Mouse (Mus musculus) heart, embryonic 15.5 days (tissue): ENCODE data around the gene C1qtnf1. TPM values are rescaled to one million over a fixed set of nuclear protein-coding genes. Genes with fewer than 3 reads are reported as not detected.
A peak's percentile ranks its signal among the peaks of the same experiment; 100 is the strongest.

Source experiments
- ATAC-seq: fragments of 200-750 bp; cut with Nextera tagmentation; replicated peaks from 2 replicates; pipeline ENCODE4 v1.8.0; 2017; ENCODE audit warnings: low read depth, moderate TSS enrichment; ENCODE audit not compliant: insufficient number of reproducible peaks, insufficient read depth, low FRiP score
- H3K27ac ChIP-seq: fragments of 300-500 bp; sonication (generic); 2 replicates; pipeline ENCODE4 v1.5.1; 2015; ENCODE audit warnings: mild to moderate bottlenecking, inconsistent platforms
- H3K27me3 ChIP-seq: fragments of 300-500 bp; sonication (generic); 2 replicates; pipeline ENCODE4 v1.6.1; 2015; ENCODE audit warnings: inconsistent platforms
- H3K36me3 ChIP-seq: fragments of 300-500 bp; sonication (generic); 2 replicates; pipeline ENCODE4 v1.6.1; 2015; ENCODE audit warnings: mild to moderate bottlenecking, inconsistent platforms
- H3K4me1 ChIP-seq: fragments of 300-500 bp; sonication (generic); replicated peaks from 2 replicates; pipeline ENCODE4 v1.6.1; 2015; ENCODE audit warnings: inconsistent platforms
- H3K4me2 ChIP-seq: fragments of 300-500 bp; sonication (generic); 2 replicates; pipeline ENCODE4 v1.6.1; 2015; ENCODE audit warnings: inconsistent platforms, mild to moderate bottlenecking, moderate library complexity
- H3K4me3 ChIP-seq: fragments of 300-500 bp; sonication (generic); 2 replicates; pipeline ENCODE4 v1.5.1; 2015; ENCODE audit warnings: mild to moderate bottlenecking, inconsistent platforms
- H3K9ac ChIP-seq: fragments of 300-500 bp; sonication (generic); 2 replicates; pipeline ENCODE4 v1.6.1; 2015; ENCODE audit warnings: mild to moderate bottlenecking, inconsistent platforms
- H3K9me3 ChIP-seq: fragments of 300-500 bp; sonication (generic); replicated peaks from 2 replicates; pipeline ENCODE4 v1.6.1; 2016; ENCODE audit warnings: inconsistent platforms
- WGBS: fragments of 180-500 bp; shearing (Covaris S2); methylation state at CpG from one replicate; pipeline ENCODE4 v1.1.7; 2015; ENCODE audit warnings: mixed read lengths; 5-methylcytosine and 5-hydroxymethylcytosine counted together
- polyA plus RNA-seq: library from polyadenylated mRNA; unstranded; fragments of >200 nt; fragmentation: Nextera tagmentation; extraction: Ambion mirVana; gene quantifications from 2 replicates; pipeline ENCODE4 v1.2.1, GENCODE M21; 2015

Gene C1qtnf1
- polyA plus RNA-seq, 1 experiment from 2014 or later = 7.9 TPM

- WGBS = 79% methylated on average over 12 of the region's 12 CpGs
- H3K9ac ChIP-seq = no peak overlapping the region
- H3K4me2 ChIP-seq = no peak overlapping the region
- H3K9me3 ChIP-seq = no peaks in the 10 kb centered on the region
- H3K27ac ChIP-seq = no peak overlapping the region
- peaks cover 16% of the 10 kb centered on the region for H3K27me3 ChIP-seq
- 0 out of 2 replicates have a peak, but pooled peaks cover 4% of the 10 kb centered on the region for H3K4me1 ChIP-seq
- no peak for ATAC-seq
- no peak overlapping the region for H3K4me3 ChIP-seq
- H3K36me3 ChIP-seq = no peaks in the 10 kb centered on the region; the same call in 1 of the 2 replicates
These were observed 60.9 kb downstream of the C1qtnf1 start for GRCm38 (mm10) chr11:118488907-118489270.

DNA sequence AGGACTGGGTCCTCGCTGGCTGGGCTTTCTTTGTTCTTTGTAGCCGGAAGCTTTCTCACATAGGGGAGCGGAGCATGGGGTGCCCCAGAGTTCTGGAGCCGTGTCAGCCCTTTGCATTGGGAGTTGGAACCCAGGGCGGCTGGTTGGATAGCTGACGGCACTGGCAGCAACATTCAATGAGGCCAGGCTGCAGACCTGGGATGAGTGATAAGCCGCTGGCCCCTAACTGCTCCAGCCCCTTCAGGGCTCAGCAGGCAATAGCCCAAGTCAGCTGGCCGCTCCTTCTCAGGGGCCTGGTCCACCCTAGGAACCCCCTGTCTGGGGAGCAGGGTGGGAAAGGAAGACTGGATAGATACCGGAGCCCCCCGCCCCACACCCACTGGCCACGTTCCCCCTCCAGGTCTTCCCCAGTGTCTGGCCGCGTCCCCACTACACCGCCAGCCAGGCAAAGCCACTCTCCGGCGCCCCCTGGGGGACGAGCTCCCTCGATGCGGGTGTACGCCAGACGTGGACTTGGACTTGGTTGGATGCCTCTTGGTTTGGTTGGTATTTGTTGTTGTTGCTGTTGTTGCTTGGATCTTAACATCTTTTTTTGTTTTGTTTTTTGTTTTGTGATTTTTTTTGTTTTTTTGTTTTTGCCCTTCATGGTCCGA, 62.7 kb downstream of the C1qtnf1 start:
- Histone ChIP-seq H3K4me2 (peak overlapping the region; percentile 53), H3K36me3 (no peaks in the 10 kb centered on the region), H3K27me3 (peaks cover 16% of the 10 kb centered on the region), H3K9ac (no peak overlapping the region), H3K9me3 (no peaks in the 10 kb centered on the region), H3K4me1 (0 out of 2 replicates have a peak, but pooled peaks cover 4% of the 10 kb centered on the region), H3K4me3 (peak overlapping the region; percentile 25), H3K27ac (no peak overlapping the region)
- 0 out of 2 replicates have a peak, but pooled peaks have one; percentile 18 for ATAC-seq
- WGBS = 15% methylated on average over 22 of the region's 22 CpGs

- Histone ChIP-seq H3K9ac (no peak overlapping the region), H3K9me3 (no peaks in the 10 kb centered on the region), H3K27me3 (peaks cover 16% of the 10 kb centered on the region), H3K4me2 (no peak overlapping the region), H3K4me1 (0 out of 2 replicates have a peak, but pooled peaks cover 4% of the 10 kb centered on the region), H3K27ac (no peak overlapping the region), H3K4me3 (no peak overlapping the region), H3K36me3 (no peaks in the 10 kb centered on the region)
- WGBS = 83% methylated on average over 7 of the region's 7 CpGs
- ATAC-seq = no peak
These were observed 63.2 kb downstream of the C1qtnf1 start for GRCm38 (mm10) chr11:118491230-118491629.

DNA sequence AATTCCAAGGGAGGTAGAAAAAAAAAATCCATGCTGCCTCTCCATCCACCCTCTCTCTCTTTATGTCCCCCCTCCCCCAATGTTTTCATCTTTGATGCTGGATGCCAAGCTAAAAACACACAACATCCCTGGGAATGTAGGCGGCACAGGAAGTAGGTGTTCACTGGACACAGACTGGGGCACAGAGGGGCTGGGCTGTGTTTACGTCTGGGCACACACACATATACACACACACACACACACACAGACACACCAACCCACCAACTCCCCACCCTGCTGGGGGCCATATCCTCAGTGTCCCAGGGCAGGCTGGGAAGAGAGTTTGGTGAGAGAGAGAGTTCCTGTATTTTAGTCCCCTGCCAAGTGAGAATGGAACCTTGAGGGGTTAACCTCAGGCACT, 65.5 kb downstream of the C1qtnf1 start:
- H3K4me3 ChIP-seq = no peak overlapping the region
- 66% methylated on average over 2 of the region's 2 CpGs for WGBS
- no peak overlapping the region for H3K9ac ChIP-seq
- no peak for ATAC-seq
- peaks cover 31% of the 10 kb centered on the region for H3K27me3 ChIP-seq
- H3K9me3 ChIP-seq = no peaks in the 10 kb centered on the region
- H3K27ac ChIP-seq = no peak overlapping the region
- H3K4me2 ChIP-seq = no peak overlapping the region
- 0 out of 2 replicates have a peak, but pooled peaks cover 4% of the 10 kb centered on the region for H3K4me1 ChIP-seq
- H3K36me3 ChIP-seq = no peaks in the 10 kb centered on the region

GRCm38 (mm10) chr11:118494001-118494737, 66.2 kb downstream of the C1qtnf1 start:
- Histone ChIP-seq H3K9me3 (no peaks in the 10 kb centered on the region), H3K27me3 (peaks cover 27% of the 10 kb centered on the region), H3K4me1 (0 out of 2 replicates have a peak, but pooled peaks cover 4% of the 10 kb centered on the region), H3K36me3 (no peaks in the 10 kb centered on the region), H3K27ac (no peak overlapping the region), H3K4me3 (no peak overlapping the region), H3K4me2 (no peak overlapping the region), H3K9ac (no peak overlapping the region)
- 59% methylated on average over 12 of the region's 12 CpGs for WGBS
- ATAC-seq = no peak

- Histone ChIP-seq H3K36me3 (no peaks in the 10 kb centered on the region), H3K4me1 (0 out of 2 replicates have a peak, but pooled peaks cover 4% of the 10 kb centered on the region), H3K9me3 (no peaks in the 10 kb centered on the region), H3K27me3 (peaks cover 27% of the 10 kb centered on the region), H3K4me2 (no peak overlapping the region), H3K4me3 (no peak overlapping the region), H3K27ac (no peak overlapping the region), H3K9ac (no peak overlapping the region)
- WGBS = 30% methylated on average over 5 of the region's 5 CpGs
- no peak for ATAC-seq
These were observed 67.1 kb downstream of the C1qtnf1 start for GRCm38 (mm10) chr11:118495065-118495464.

DNA sequence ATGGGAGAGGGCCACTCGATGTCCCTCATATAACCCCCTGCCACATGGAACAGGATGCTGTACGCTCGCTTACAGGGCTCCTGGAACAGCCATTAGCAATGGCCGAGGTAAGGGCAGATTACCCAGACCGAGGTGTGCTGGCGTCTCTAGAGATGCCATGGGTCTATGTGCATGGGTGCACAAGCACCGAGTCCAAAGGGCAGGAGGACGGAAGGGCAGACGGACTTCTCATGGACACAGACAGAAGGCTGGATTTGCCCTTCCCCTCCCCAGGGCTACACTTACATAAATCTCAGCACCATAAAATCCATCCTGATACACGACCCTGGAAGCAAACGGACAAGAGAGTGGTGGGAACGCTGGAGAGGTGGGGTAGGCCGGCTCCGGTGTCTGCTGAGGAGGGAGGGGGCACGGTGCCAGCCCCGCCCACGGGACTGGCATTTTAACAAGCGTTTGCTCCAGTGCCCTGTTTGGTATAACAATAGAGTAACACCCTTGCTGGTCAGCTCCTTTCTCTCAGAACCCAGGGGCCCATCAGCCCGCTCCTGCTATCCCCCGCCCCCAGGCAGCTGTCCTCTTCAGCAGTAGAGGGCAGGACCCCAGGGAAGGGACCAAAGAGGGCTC, 68.2 kb downstream of the C1qtnf1 start:
- Histone ChIP-seq H3K4me2 (no peak overlapping the region), H3K27ac (no peak overlapping the region), H3K36me3 (no peaks in the 10 kb centered on the region), H3K4me1 (no peaks in the 10 kb centered on the region), H3K9me3 (no peaks in the 10 kb centered on the region), H3K27me3 (peaks cover 19% of the 10 kb centered on the region), H3K4me3 (no peak overlapping the region), H3K9ac (no peak overlapping the region)
- WGBS = 60% methylated on average over 20 of the region's 20 CpGs
- ATAC-seq = no peak

Other genes with a start within 250 kb of the C1qtnf1 start
- 18.0 and 24.4 TPM in 2 replicates for gene Cyth1, start 179.6 kb upstream of the C1qtnf1 start, polyA plus RNA-seq
- gene Usp36, start 138.0 kb upstream of the C1qtnf1 start, polyA plus RNA-seq = 11.6 and 16.7 TPM in 2 replicates
- gene Cep295nl, start 85.7 kb upstream of the C1qtnf1 start, polyA plus RNA-seq = 0.20 and 0.33 TPM in 2 replicates
- gene Timp2, start 72.5 kb upstream of the C1qtnf1 start, polyA plus RNA-seq = 67.1 and 85.2 TPM in 2 replicates
- gene Lgals3bp, start 26.1 kb upstream of the C1qtnf1 start, polyA plus RNA-seq = 9.6 and 20.7 TPM in 2 replicates
- 17.2 and 24.3 TPM in 2 replicates for gene Cant1, start 9.1 kb upstream of the C1qtnf1 start, polyA plus RNA-seq
- 4.1 and 5.0 TPM in 2 replicates for gene Engase, start 48.6 kb downstream of the C1qtnf1 start, polyA plus RNA-seq